Mouse (Mus musculus) embryonic facial prominence, embryonic 14.5 days (tissue): ENCODE measurements around the gene Atp10b. TPM values are rescaled to one million over a fixed set of nuclear protein-coding genes. Genes with fewer than 3 reads are reported as not detected.

ENCODE experiments used
- ATAC-seq: fragments of 200-750 bp; cut with Nextera tagmentation; 2 replicates; pipeline ENCODE4 v1.8.0; 2017; ENCODE audit warnings: low read depth, moderate number of reproducible peaks, moderate TSS enrichment
- DNase-seq: peaks from one replicate; pipeline ENCODE4 v3.0.0-alpha.2; 2015; ENCODE audit warnings: low spot score
- H3K27ac ChIP-seq: fragments of 300-500 bp; sonication (generic); replicated peaks from 2 replicates; pipeline ENCODE4 v1.5.1; 2014; ENCODE audit warnings: low read depth, mild to moderate bottlenecking, low read length, moderate library complexity
- H3K27me3 ChIP-seq: fragments of 300-500 bp; sonication (generic); replicated peaks from 2 replicates; pipeline ENCODE4 v1.6.1; 2014; ENCODE audit warnings: low read length; ENCODE audit not compliant: control insufficient read depth, insufficient read depth
- H3K36me3 ChIP-seq: fragments of 300-500 bp; sonication (generic); 2 replicates; pipeline ENCODE4 v1.6.1; 2014; ENCODE audit warnings: low read length, mixed read lengths; ENCODE audit not compliant: control insufficient read depth, insufficient read depth
- H3K4me1 ChIP-seq: fragments of 300-500 bp; sonication (generic); 2 replicates; pipeline ENCODE4 v1.6.1; 2014; ENCODE audit warnings: antibody characterized with exemption, low read length; ENCODE audit not compliant: control insufficient read depth, insufficient read depth
- H3K4me2 ChIP-seq: fragments of 300-500 bp; sonication (generic); 2 replicates; pipeline ENCODE4 v1.6.1; 2014; ENCODE audit warnings: low read depth, mild to moderate bottlenecking, low read length, moderate library complexity, mixed read lengths
- H3K4me3 ChIP-seq: fragments of 300-500 bp; sonication (generic); 2 replicates; pipeline ENCODE4 v1.5.1; 2014; ENCODE audit warnings: low read depth, mild to moderate bottlenecking, low read length
- H3K9ac ChIP-seq: fragments of 300-500 bp; sonication (generic); 2 replicates; pipeline ENCODE4 v1.6.1; 2014; ENCODE audit warnings: low read depth, mild to moderate bottlenecking, low read length, moderate library complexity, mixed read lengths
- H3K9me3 ChIP-seq: fragments of 300-500 bp; sonication (generic); 2 replicates; pipeline ENCODE4 v1.6.1; 2016; ENCODE audit warnings: low read length; ENCODE audit not compliant: control insufficient read depth
- WGBS: fragments of 180-500 bp; shearing (Covaris S2); extraction: QIAGEN DNeasy Blood & Tissue Kit; methylation state at CpG from one replicate; pipeline ENCODE4 v1.1.7; 2014; 5-methylcytosine and 5-hydroxymethylcytosine counted together
- polyA plus RNA-seq: library from polyadenylated mRNA; unstranded; fragments of >200 nt; fragmentation: Nextera tagmentation; extraction: Ambion mirVana; gene quantifications from 2 replicates; pipeline ENCODE4 v1.2.1, GENCODE M21; 2014

Gene Atp10b
- polyA plus RNA-seq, 1 experiment from 2014 or later, result 2.2 TPM

- no peaks in the 10 kb centered on the region for H3K9me3 ChIP-seq
- H3K4me3 ChIP-seq, result no peak overlapping the region
- ATAC-seq (peak; percentile 82), DNase-seq (peak; percentile 86)
- no peaks in the 10 kb centered on the region for H3K36me3 ChIP-seq
- H3K4me2 ChIP-seq, result no peak overlapping the region
- H3K9ac ChIP-seq, result no peak overlapping the region
- 47% methylated on average over 4 of the region's 4 CpGs for WGBS
- no peaks in the 10 kb centered on the region for H3K27me3 ChIP-seq
- no peak overlapping the region for H3K27ac ChIP-seq
- no peaks in the 10 kb centered on the region for H3K4me1 ChIP-seq
Measured at GRCm38 (mm10) chr11:43217021-43217420, 67.3 kb downstream of the Atp10b start.

- no peak for DNase-seq
- no peak overlapping the region for H3K4me2 ChIP-seq
- ATAC-seq, result no peak
- H3K9me3 ChIP-seq, result no peaks in the 10 kb centered on the region
- H3K4me3 ChIP-seq, result no peak overlapping the region
- H3K27ac ChIP-seq, result no peak overlapping the region
- H3K4me1 ChIP-seq, result no peaks in the 10 kb centered on the region
- 94% methylated on average over 6 of the region's 6 CpGs for WGBS
- H3K27me3 ChIP-seq, result no peaks in the 10 kb centered on the region
- no peaks in the 10 kb centered on the region for H3K36me3 ChIP-seq
- no peak overlapping the region for H3K9ac ChIP-seq
Measured at GRCm38 (mm10) chr11:43230231-43230630, 80.6 kb downstream of the Atp10b start.

GRCm38 (mm10) chr11:43232073-43232472, 82.4 kb downstream of the Atp10b start:
- no peak overlapping the region for H3K27ac ChIP-seq
- H3K36me3 ChIP-seq, result no peaks in the 10 kb centered on the region
- H3K4me1 ChIP-seq, result no peaks in the 10 kb centered on the region
- WGBS, result 81% methylated on average over 7 of the region's 7 CpGs
- H3K27me3 ChIP-seq, result no peaks in the 10 kb centered on the region
- H3K9ac ChIP-seq, result no peak overlapping the region
- H3K4me3 ChIP-seq, result no peak overlapping the region
- H3K4me2 ChIP-seq, result no peak overlapping the region
- ATAC-seq (no peak), DNase-seq (no peak)
- H3K9me3 ChIP-seq, result no peaks in the 10 kb centered on the region

DNA sequence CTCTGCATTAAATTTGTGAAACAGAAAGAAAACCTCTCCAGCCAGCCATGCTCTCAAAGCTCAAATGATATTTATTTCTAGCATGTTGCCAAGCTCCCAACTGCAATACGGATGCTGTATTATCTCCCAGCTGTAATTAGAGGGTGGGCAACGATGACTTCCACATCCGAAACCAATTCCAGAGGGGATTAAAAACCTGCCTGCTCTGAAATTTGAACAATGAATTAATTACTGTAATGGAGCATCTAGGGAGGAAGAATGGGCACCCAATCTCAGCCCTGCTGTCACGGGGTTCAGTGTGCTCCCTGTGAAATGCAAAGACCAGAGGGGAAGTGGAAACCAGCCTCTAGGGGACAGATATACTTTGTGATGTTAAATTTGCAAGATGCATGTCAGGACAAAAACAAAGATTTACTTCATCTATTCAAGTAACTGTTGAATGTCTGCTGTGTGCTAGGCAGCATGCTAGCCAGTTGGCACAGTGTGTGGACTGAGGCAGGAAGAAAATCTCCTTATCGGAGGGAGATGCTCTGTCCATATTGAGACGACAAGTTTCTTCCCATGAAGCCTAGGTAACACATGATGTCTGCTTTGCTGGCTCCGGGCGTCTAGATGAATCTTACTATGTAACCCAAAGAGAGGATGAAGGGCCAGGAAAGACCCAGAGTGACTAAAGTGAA, 86.8 kb downstream of the Atp10b start:
- 70% methylated on average over 8 of the region's 8 CpGs for WGBS

GRCm38 (mm10) chr11:43239804-43240203, 90.1 kb downstream of the Atp10b start:
- H3K4me2 ChIP-seq, result no peak overlapping the region
- DNase-seq, result no peak
- H3K36me3 ChIP-seq, result no peaks in the 10 kb centered on the region
- H3K9ac ChIP-seq, result no peak overlapping the region
- H3K27ac ChIP-seq, result no peak overlapping the region
- H3K27me3 ChIP-seq, result no peaks in the 10 kb centered on the region
- 94% methylated on average over 8 of the region's 8 CpGs for WGBS
- ATAC-seq, result no peak
- no peak overlapping the region for H3K4me3 ChIP-seq
- H3K4me1 ChIP-seq, result no peaks in the 10 kb centered on the region
- no peaks in the 10 kb centered on the region for H3K9me3 ChIP-seq

More for the DNA sequence above, 86.8 kb downstream of the Atp10b start:
- ATAC-seq (no peak), DNase-seq (peak; percentile 17)
- H3K4me2 ChIP-seq, result no peak overlapping the region
- H3K27ac ChIP-seq, result no peak overlapping the region
- H3K4me1 ChIP-seq, result no peaks in the 10 kb centered on the region
- no peak overlapping the region for H3K4me3 ChIP-seq
- no peaks in the 10 kb centered on the region for H3K9me3 ChIP-seq
- no peak overlapping the region for H3K9ac ChIP-seq
- H3K36me3 ChIP-seq, result no peaks in the 10 kb centered on the region
- H3K27me3 ChIP-seq, result no peaks in the 10 kb centered on the region

DNA sequence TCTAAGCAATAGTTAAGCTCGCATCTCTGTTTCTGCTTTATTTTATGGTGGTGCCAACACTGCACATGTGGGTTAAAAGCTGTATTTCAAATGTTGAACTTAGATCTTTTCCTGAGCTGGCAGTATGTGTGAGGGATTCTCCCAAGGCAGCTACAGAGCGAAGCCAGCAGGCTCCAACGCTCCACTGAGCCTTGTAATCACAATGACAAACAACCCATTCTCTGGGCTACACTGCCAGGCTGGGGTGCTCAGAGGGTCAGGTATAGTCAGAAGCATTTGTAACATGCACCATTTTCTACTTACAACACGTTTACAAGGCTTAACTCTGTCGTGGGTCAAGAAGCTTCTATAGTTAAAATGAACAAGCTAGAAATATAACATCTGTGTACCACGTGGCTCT, 103.4 kb downstream of the Atp10b start:
- 0 out of 2 replicates have a peak, but pooled peaks have one; percentile 26 for ATAC-seq
- no peak overlapping the region for H3K27ac ChIP-seq

GRCm38 (mm10) chr11:43255262-43255661, 105.6 kb downstream of the Atp10b start:
- WGBS, result 68% methylated on average over 4 of the region's 4 CpGs
- H3K4me3 ChIP-seq, result no peak overlapping the region
- no peak overlapping the region for H3K9ac ChIP-seq
- no peak for ATAC-seq
- H3K27ac ChIP-seq, result no peak overlapping the region
- H3K4me1 ChIP-seq, result peaks cover 3% of the 10 kb centered on the region; the same call in 1 of the 2 replicates
- no peaks in the 10 kb centered on the region for H3K36me3 ChIP-seq
- no peak for DNase-seq
- no peak overlapping the region for H3K4me2 ChIP-seq
- H3K27me3 ChIP-seq, result no peaks in the 10 kb centered on the region
- H3K9me3 ChIP-seq, result no peaks in the 10 kb centered on the region

More for the DNA sequence above, 103.4 kb downstream of the Atp10b start:
- Histone ChIP-seq H3K9ac (no peak overlapping the region), H3K4me1 (peaks cover 3% of the 10 kb centered on the region; the same call in 1 of the 2 replicates), H3K4me2 (no peak overlapping the region), H3K9me3 (no peaks in the 10 kb centered on the region), H3K4me3 (no peak overlapping the region), H3K27me3 (no peaks in the 10 kb centered on the region), H3K36me3 (no peaks in the 10 kb centered on the region)
- DNase-seq, result peak; percentile 31
- WGBS, result 33% methylated on average over 6 of the region's 6 CpGs

DNA sequence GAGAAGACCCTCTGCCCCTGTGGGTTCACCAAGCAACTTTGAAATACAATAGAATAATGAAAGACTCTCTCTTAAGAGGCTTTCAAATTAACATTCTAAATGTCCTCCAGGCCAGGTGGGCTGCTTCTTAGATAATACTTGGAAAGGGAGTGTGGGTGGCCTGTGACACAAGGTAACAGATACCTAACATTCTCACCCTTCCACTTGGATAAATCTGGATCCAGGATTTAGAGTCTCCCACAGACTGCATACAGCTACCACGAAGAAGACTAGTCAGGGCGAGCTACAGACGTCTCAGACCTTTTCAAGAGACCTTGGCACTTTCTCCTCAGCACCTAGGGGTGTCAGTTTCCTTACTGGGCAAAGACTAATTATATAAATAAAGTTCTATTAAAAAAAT, 107.6 kb downstream of the Atp10b start:
- Histone ChIP-seq H3K27ac (no peak overlapping the region), H3K9ac (no peak overlapping the region), H3K27me3 (no peaks in the 10 kb centered on the region), H3K36me3 (no peaks in the 10 kb centered on the region), H3K4me3 (no peak overlapping the region), H3K4me1 (peaks cover 3% of the 10 kb centered on the region; the same call in 1 of the 2 replicates), H3K9me3 (no peaks in the 10 kb centered on the region), H3K4me2 (no peak overlapping the region)
- DNase-seq, result no peak
- WGBS, result 65% methylated on average over 3 of the region's 3 CpGs
- ATAC-seq, result no peak; the same call in 1 of the 2 replicates

DNA sequence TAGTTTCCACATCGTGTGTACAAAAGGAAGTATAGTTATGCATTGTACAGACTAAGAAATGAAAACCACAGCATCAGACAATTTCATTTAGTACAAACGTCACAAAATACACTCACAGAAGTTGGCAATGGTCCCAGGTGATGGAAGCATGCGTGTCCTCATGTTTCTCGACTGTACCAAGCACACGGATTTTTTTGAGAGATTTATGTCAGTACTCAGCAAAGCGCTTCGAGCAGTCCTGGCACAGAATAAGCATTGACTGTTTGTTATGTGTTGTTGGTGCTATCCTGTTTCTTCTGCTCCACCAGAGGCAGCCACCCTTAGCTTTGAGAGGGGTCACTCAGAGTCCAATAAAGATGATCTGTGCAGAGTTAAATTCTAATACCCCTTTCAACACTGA, 108.1 kb downstream of the Atp10b start:
- WGBS, result 38% methylated on average over 7 of the region's 7 CpGs
- peak; percentile 82 for DNase-seq
- H3K9ac ChIP-seq, result no peak overlapping the region

More for the DNA sequence above, 108.1 kb downstream of the Atp10b start:
- Histone ChIP-seq H3K36me3 (no peaks in the 10 kb centered on the region), H3K4me3 (no peak overlapping the region), H3K4me1 (peaks cover 3% of the 10 kb centered on the region; the same call in 1 of the 2 replicates), H3K4me2 (no peak overlapping the region), H3K27me3 (no peaks in the 10 kb centered on the region), H3K9me3 (no peaks in the 10 kb centered on the region), H3K27ac (no peak overlapping the region)
- ATAC-seq, result peak; percentile 85
